Mouse (Mus musculus): Measurements from ENCODE around the gene Srebf1. TPM values are rescaled to one million over a fixed set of nuclear protein-coding genes. Genes with fewer than 3 reads are reported as not detected.

The Srebf1 gene
- total RNA-seq, 2 experiments from 2014 or later = 46.8 to 52.8 TPM

- no peak for DNase-seq (ENCODE audit: low spot score in 2 of 2)
Observed at GRCm38 (mm10) chr11:60150677-60151076, 71.7 kb downstream of the Srebf1 start.

Small RNAs within 50 kb of the gene (microRNA-seq; reads per million reads assigned to microRNA genes)
- gene Mir6921 = 0 to 0.59 reads per million in 2 experiments
- gene Mir6922 = 0.22 to 0.39 reads per million in 2 experiments

Other genes with a start within 250 kb of the Srebf1 start
- gene Pemt, start 176.1 kb downstream of the Srebf1 start, total RNA-seq (2021) = 1 to 10 TPM; 6.5 to 7.1 TPM
- gene Rai1, start 117.6 kb downstream of the Srebf1 start, total RNA-seq (2021) = 10 to 100 TPM; 70.7 to 83.2 TPM
- gene Tom1l2, start 130.3 kb upstream of the Srebf1 start, total RNA-seq (2021) = 100 to 1,000 TPM; 112 to 114 TPM
- gene Drc3, start 130.7 kb upstream of the Srebf1 start, total RNA-seq (2021) = 1 to 10 TPM; 6.5 to 7.2 TPM
- gene Gid4, start 194.6 kb upstream of the Srebf1 start, total RNA-seq (2021) = 10 to 100 TPM; 38.0 to 39.3 TPM
- 10 to 100 TPM; 28.3 to 31.8 TPM for gene Atpaf2, start 195.9 kb upstream of the Srebf1 start, total RNA-seq (2021)
- gene Drg2, start 232.0 kb upstream of the Srebf1 start, total RNA-seq (2021) = 10 to 100 TPM; 64.2 to 73.8 TPM
- gene Myo15, start 246.8 kb upstream of the Srebf1 start, total RNA-seq (2021) = under 1 TPM; 0.13 to 0.18 TPM

Data from layer of hippocampus, postnatal 10 days (tissue).